Mouse (Mus musculus): ENCODE data around the gene Cacng2. TPM values are rescaled to one million over a fixed set of nuclear protein-coding genes. Genes with fewer than 3 reads are reported as not detected.

The Cacng2 gene
- polyA plus RNA-seq, 1 experiment from 2014 or later, result 2.4 TPM

GRCm38 (mm10) chr15:77945711-77946110, 174.1 kb downstream of the Cacng2 start:
- Histone ChIP-seq H3K27me3 (ENCODE audit: control insufficient read depth, insufficient read depth, low read length) (no peaks in the 10 kb centered on the region), H3K27ac (ENCODE audit: low read depth, low read length) (no peak overlapping the region), H3K36me3 (ENCODE audit: control insufficient read depth, insufficient read depth, low read length) (no peaks in the 10 kb centered on the region), H3K9ac (ENCODE audit: low read depth, low read length) (no peak overlapping the region), H3K4me3 (ENCODE audit: low read depth, low read length) (no peak overlapping the region), H3K4me2 (replicated peaks; ENCODE audit: low read depth, low read length) (no peak overlapping the region), H3K9me3 (ENCODE audit: control insufficient read depth, low read length) (no peaks in the 10 kb centered on the region), H3K4me1 (replicated peaks; ENCODE audit: control insufficient read depth, insufficient read depth, low read length) (no peaks in the 10 kb centered on the region)
- ATAC-seq (ENCODE audit: low FRiP score) (no peak), DNase-seq (ENCODE audit: low spot score) (no peak)
- WGBS, result 85% methylated on average over 4 of the region's 4 CpGs

Other genes starting within 250 kb of the Cacng2 start
- 251 and 253 TPM in 2 replicates for gene Txn2, start 191.0 kb downstream of the Cacng2 start, polyA plus RNA-seq (2014; fragmentation: Nextera tagmentation; extraction: Ambion mirVana)
- gene Foxred2, start 163.3 kb downstream of the Cacng2 start, polyA plus RNA-seq (2014; fragmentation: Nextera tagmentation; extraction: Ambion mirVana), result 4.4 and 4.6 TPM in 2 replicates
- 246 and 250 TPM in 2 replicates for gene Eif3d, start 149.2 kb downstream of the Cacng2 start, polyA plus RNA-seq (2014; fragmentation: Nextera tagmentation; extraction: Ambion mirVana)
- 128 and 135 TPM in 2 replicates for gene Ift27, start 54.1 kb upstream of the Cacng2 start, polyA plus RNA-seq (2014; fragmentation: Nextera tagmentation; extraction: Ambion mirVana)
- 1.2 and 1.7 TPM in 2 replicates for gene Pvalb, start 86.4 kb upstream of the Cacng2 start, polyA plus RNA-seq (2014; fragmentation: Nextera tagmentation; extraction: Ambion mirVana)
- 6.9 and 7.9 TPM in 2 replicates for gene Ncf4, start 124.8 kb upstream of the Cacng2 start, polyA plus RNA-seq (2014; fragmentation: Nextera tagmentation; extraction: Ambion mirVana)
- 0.34 and 0.39 TPM in 2 replicates for gene Csf2rb2, start 185.7 kb upstream of the Cacng2 start, polyA plus RNA-seq (2014; fragmentation: Nextera tagmentation; extraction: Ambion mirVana)
- gene Csf2rb, start 205.7 kb upstream of the Cacng2 start, polyA plus RNA-seq (2014; fragmentation: Nextera tagmentation; extraction: Ambion mirVana), result 1.3 and 1.9 TPM in 2 replicates